Mouse (Mus musculus) large intestine, adult 2 months (tissue): ENCODE results near the gene Ric3. TPM values are rescaled to one million over a fixed set of nuclear protein-coding genes. Genes with fewer than 3 reads are reported as not detected.

Experiments
- DNase-seq: peaks from one replicate; pipeline ENCODE4 v3.0.0-alpha.2; 2012; ENCODE audit warnings: low read depth, low spot score
- WGBS: fragments of 180-500 bp; shearing (Covaris S2); methylation state at CpG from one replicate; pipeline ENCODE4 v1.1.7; 2018; 5-methylcytosine and 5-hydroxymethylcytosine counted together
- polyA plus RNA-seq: library from polyadenylated mRNA; depleted of rRNA; stranded (reverse); fragments of >200 nt; gene quantifications from 2 replicates; pipeline ENCODE4 v1.2.3, GENCODE M21; 2012; rRNA removed

Ric3 gene
- polyA plus RNA-seq, 1 experiment = 0.55 TPM

DNA sequence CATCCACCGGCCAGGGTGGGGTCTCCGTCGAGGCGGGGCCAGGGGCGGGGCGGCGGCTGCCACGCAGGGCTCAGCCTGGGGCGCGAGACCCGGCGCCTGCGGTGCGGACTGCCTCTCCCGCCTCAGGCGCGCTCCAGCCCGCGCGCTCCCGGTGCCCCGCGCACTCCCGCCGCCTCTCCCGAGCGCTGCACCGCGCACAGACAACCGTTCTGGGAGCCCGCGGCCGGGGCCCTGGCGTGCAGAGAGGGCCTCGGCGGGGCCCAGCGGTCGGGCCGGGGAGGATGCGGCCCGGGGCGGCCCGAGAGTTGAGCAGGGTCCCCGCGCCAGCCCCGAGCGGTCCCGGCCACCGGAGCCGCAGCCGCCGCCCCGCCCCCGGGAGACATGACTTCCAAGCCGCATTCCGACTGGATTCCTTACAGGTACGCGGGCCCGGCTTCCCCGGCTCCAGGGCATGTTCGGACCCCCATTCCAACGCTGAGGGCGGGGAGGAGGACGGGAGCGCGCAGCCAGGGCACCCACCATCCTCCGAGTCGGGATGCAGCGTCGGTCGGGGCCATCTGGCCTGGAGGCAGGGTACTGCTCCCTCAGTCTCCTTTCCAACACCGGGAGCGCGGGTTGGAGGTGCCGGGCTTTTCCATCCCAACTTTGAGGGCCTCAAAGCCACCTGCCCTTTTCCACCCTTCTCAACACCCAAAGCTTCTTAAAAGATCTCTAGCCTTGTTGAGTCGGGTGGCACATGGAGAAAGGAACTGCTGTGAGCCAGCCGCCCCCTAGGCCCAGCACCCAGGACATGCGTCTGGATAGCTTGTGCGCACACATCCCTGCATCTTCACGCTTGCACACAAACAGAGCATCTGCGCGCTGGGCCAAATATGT, 72.2 kb downstream of the Ric3 start:
- no peak for DNase-seq
- WGBS = 3% methylated on average over 76 of the region's 82 CpGs

DNA sequence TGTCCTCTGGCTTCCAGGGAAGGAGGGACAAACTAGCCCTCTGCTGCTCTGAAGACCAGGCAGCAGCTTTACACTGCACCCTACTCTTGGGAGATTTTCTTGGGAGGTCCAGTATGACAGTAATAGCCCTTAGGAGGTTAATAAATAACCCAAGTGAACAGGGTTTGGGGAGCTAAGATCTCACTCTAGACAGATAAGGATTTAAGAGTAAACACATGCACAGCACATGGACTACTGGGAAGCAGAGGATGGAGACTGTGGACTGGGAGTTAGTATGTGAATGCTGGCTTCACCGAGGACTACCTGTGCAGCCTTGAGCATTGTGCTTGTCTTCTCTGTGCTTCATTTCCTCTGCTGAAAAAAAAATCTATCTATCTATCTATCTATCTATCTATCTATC, 73.9 kb downstream of the Ric3 start:
- WGBS = 35% methylated on average over 1 of the region's 1 CpGs

DNA sequence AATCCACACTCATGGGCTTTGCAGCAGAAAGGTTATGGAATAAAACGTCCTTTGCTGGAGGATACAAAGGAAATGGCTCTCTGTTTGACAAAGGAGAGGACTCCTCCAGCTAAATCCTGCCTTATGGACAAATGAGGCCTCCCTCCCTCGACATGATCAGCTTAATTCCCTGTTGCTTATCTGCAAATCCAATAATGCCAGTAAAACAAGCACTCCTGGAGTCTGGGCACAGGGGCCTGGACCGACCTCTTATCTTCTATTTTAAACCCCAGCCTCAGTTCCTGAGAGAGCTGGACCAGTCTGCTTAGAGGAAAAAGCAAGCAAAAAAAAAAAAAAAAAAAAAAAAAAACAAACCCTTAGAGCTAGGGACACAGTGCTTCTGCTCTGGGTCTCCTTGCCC, 79.5 kb downstream of the Ric3 start:
- no peak for DNase-seq
- 18% methylated on average over 3 of the region's 3 CpGs for WGBS

More for the DNA sequence above, 73.9 kb downstream of the Ric3 start:
- no peak for DNase-seq

DNA sequence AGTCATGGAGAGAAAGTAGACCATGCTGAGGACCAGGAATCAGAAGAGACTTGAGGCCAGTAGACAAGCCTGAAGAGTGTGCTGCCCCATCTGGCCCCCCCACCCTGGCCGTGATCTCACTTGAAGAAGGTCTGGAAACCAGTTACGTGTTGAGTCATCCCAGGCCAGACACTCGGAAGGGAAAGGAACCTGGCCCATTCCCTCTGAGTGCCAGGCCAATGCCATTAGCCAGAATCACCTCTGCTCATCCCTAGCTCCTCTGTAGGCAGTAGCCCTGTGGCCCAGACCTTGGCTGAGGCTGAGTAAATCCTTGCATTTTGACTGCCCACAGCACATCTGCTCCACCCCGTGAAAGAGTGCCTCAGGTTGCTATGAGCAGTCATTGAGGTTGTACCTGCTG, 81.2 kb downstream of the Ric3 start:
- WGBS = 77% methylated on average over 4 of the region's 4 CpGs
- no peak for DNase-seq

DNA sequence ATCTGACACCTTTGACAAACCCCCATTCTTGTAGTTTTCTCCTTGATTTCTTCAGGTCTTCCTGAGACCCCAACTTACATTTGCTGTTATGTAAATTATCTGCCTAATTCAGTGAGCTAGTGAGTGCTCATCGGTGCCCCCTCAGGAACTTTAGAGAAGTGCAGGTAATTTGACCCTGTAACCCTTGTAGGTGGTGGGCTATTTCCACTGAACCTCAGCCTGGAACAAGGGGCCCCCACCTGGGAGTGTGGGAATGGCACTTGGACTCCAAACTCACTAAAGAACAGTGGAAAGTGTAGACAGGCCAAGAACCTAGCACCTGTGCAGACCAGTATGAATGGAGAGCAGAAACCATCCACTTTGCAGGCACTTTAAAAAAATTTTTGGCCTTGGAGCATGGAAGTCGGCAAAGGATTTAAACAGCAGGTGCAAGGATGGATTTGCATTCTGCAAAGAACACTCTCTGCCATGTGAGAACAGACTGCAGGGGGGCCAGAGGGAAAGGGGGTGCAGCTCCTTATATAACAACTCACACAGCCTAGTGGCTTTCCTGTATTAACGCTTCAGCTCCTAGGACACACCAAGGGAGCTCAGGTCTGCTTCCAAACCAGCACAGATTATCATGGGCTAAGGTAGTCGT, 82.7 kb downstream of the Ric3 start:
- WGBS = 38% methylated on average over 4 of the region's 4 CpGs
- no peak for DNase-seq

DNA sequence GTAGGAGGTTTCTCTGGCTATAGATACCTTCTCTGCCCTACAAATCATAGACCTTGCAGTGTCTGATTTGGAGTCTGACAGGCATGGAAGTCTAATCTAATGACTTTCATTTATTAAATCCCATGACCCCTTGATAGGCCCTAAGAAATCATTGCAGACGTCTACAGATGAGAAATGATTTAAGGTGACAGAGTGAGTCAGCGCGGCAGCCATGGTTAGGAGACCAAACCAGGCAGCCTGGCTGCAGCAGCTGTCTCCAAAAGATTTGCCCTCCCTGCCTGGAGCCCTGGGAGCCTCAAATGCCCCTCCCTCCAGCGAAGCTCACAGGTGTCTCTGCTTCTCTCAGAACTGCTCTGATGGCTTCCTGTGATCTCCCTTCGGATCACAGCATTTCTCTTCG, 87.0 kb downstream of the Ric3 start:
- WGBS = 62% methylated on average over 6 of the region's 6 CpGs
- no peak for DNase-seq

DNA sequence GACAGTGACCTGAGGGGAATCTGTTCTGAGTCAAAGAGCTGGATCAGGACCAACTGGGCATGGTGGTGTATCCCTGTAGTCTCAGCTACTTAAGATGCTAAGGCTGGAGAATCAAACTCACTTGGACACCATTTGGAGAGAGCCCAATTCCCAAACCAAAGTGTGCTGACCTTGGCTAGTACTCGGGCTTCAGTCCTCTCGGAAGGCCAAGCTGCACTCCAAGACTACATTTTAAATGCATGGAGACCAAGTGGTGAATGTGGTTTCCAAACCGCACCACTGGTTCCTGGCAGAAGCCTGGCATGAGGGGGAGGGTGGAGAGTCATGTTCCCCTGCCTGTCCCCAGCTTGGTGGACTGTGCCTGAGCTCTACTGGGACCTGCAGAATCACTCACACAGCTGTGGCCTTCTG, 89.2 kb downstream of the Ric3 start:
- 87% methylated on average over 3 of the region's 3 CpGs for WGBS
- DNase-seq = no peak

DNA sequence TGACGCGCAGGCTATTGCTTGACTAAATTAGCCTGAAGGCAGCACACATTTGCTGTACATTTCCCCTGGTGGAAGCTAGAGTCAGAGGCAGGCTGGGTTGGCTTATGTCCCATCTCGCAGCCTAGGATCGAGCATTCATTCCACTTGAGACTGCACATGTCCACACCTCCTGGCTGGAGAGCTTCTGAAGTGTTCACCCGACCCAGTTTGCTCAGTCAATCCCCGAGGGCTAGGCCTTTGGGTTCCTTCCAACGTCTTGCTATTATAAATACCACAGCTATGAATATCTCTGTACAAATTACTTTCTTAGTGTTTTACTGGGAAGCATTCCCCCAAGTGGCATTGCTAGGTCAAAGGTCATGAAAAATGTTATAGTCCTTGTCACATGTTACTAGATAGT, 89.9 kb downstream of the Ric3 start:
- 48% methylated on average over 7 of the region's 7 CpGs for WGBS
- DNase-seq = no peak

DNA sequence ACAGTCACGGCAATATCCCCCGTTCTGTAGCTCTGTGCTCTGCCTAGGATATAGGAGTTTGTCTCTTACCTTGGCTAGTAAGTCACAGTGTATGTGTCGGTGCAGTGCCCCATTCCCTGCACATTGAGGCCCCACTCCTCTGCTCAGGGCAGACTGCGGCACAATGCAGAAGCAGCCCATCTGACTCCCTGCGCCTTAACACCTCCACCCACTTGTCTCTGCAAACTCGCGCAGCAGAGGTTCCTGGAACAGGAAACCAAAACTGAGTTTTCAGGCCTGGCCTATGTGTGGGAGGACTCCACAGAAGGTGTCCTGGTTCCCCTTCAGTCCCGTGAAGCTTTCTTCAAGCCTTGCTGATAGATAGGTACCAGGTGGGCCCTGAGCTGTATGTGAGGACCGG, 91.9 kb downstream of the Ric3 start:
- WGBS = 79% methylated on average over 9 of the region's 9 CpGs
- DNase-seq = no peak

DNA sequence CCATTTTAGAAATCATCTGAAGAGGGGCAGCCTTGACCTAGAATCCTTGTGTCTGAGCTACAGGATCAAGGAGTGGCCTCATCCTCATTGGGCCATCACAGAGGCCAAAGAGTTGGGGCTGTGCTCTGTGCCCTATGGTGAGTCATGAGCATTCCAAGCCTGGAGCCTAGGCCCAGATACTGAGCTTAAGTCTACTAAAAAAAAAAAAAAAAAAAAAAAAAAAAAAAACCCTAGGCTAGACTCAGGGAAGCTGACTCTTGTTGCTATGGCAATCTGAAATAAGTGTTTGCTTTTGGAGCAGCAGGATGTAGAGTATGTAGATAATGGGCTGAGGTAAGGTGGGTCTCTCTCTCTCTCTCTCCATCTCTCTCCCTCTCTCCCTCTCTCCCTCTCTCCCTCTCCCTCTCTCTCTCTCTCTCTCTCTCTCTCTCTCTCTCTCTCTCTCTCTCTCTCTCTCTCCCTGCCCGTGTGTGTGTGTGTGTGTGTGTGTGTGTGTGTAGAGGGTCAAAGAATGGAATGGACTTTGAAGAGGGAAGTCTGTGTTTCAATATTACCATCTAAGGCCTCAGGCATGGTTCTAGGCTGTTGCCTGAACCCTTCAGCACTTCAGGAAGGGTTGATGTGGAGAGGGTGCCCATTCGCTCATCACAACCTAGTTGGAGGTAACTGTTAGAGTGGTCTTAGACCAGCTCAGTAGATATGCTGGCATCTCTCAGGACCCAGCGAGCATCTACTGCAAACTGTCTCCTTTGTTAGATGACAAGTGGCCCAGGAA, 97.0 kb downstream of the Ric3 start:
- 91% methylated on average over 2 of the region's 3 CpGs for WGBS
- no peak for DNase-seq

Other genes starting within 250 kb of the Ric3 start
- not detected in 2 replicates for gene Olfr516, start 232.8 kb downstream of the Ric3 start, polyA plus RNA-seq
- not detected in 2 replicates for gene Olfr517, start 211.0 kb downstream of the Ric3 start, polyA plus RNA-seq
- gene Olfr518, start 198.3 kb downstream of the Ric3 start, polyA plus RNA-seq = not detected in 2 replicates
- not detected in 2 replicates for gene Olfr519, start 188.9 kb downstream of the Ric3 start, polyA plus RNA-seq
- gene Nlrp10, start 153.2 kb downstream of the Ric3 start, polyA plus RNA-seq = 0.06 and 0.14 TPM in 2 replicates
- 126 and 162 TPM in 2 replicates for gene Eif3f, start 148.9 kb downstream of the Ric3 start, polyA plus RNA-seq
- gene Tub, start 133.0 kb downstream of the Ric3 start, polyA plus RNA-seq = 0.55 and 0.90 TPM in 2 replicates
- 0.95 and 1.0 TPM in 2 replicates for gene Lmo1, start 91.9 kb upstream of the Ric3 start, polyA plus RNA-seq